Mouse (Mus musculus) c-Kit-positive CD71-negative TER-119-negative erythroid progenitor cells, embryonic 14.5 days (primary cell): ENCODE data around the gene Itpka.
A peak's percentile ranks its signal among the peaks of the same experiment; 100 is the strongest.
"Not testable (repeated sequence)": the region's sequence is repeated elsewhere in the genome, so short reads cannot be mapped to it uniquely, and the experiment has no call there.

Experiments
- DNase-seq: peaks from one replicate; pipeline ENCODE4 v3.0.0-alpha.2; 2013; ENCODE audit warnings: low read depth

The Itpka gene

GRCm38 (mm10) chr2:119741581-119742411, at the start of gene Itpka:
Gene Itpka, plus strand, starts transcription at chr2:119742337.
- DNase-seq = no peak

- DNase-seq = no peak
Observed at GRCm38 (mm10) chr2:119694826-119695225, 47.3 kb upstream of the Itpka start.

- DNase-seq = no peak
Observed at GRCm38 (mm10) chr2:119696111-119696510, 46.0 kb upstream of the Itpka start.

DNA sequence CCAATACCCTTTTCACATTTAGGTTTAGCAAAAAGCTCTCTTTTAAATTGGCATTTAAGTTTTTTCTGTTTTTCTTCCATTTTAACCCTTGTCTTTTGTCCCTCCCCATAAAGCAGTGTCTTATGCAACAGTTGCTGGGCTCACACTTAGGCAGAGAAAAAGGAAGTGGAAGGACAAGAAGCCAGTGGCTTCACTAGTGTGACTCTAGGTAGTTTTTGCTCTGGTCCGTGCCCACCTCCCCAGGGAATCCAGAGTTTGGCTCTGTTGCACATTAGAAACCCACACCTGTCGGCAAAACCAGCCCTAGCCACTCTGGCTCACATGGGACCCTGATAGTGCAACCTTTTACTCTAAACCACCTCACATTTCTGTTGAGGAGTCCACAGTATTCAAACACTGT, 43.7 kb upstream of the Itpka start:
- peak; percentile 33 for DNase-seq

DNA sequence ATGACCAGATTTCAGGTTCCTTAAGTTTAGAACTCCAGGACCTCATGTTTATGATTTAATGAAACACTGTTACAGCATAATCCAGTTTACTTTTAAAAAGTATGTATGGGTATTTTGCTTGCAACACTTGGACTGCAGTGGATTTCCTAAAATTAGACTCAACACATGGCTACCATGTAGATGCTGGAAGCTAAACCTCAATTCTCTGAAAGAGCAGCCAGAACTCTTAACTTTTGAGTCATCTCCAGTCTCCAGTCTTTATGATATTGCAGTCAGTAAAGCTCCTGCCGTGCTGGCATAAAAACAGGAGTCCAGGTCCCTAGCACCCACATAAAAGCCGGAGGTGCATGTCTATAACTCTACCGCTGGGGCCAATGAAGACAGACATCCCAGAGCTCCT, 42.2 kb upstream of the Itpka start:
- no peak for DNase-seq

DNA sequence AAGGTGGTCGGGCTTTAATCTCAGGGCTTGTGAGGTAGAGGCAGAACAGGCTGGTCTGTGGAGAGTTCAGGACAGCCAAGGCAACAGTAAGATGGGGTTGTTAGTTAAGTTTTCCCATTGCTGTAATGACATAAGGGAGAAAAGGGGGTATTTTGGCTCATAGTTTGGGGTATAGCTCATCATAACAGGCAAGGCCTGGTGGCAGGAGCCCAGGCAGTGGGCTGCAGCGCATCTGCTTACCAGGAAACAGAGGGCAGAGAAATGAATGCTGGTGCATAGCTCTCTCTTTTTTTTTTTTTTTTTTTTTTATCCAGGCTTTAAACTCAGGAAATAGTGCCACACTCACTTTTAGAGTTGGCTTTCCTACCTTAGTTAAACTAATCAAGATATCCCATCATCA, 39.0 kb upstream of the Itpka start:
- DNase-seq = no peak

- no peak for DNase-seq
Observed at GRCm38 (mm10) chr2:119707676-119708075, 34.5 kb upstream of the Itpka start.

DNA sequence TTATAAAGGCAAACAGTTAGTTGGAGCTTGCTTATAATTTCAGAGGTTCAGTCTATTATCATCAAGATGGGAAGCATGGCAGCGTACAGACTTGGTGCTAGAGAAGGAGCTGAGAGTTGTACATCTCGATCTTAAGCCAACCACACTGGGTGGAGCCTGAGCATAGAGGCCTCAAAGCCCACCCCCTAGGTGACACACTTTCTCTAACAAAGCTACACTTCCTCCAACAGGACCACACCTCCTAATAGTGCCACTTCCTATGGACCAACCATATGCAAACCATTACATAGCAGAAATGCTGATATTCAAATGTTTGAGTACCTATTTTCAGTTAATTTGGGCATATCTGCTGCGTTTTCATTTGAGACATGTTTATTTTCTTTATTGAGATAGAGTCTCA, 32.1 kb upstream of the Itpka start:
- DNase-seq = no peak

- DNase-seq = not testable (repeated sequence)
Observed at GRCm38 (mm10) chr2:119715868-119716267, 26.3 kb upstream of the Itpka start.

GRCm38 (mm10) chr2:119721070-119721469, 21.1 kb upstream of the Itpka start:
- DNase-seq = no peak

GRCm38 (mm10) chr2:119727762-119728416, 14.2 kb upstream of the Itpka start:
- no peak for DNase-seq

GRCm38 (mm10) chr2:119730735-119731134, 11.4 kb upstream of the Itpka start:
- DNase-seq = no peak

DNA sequence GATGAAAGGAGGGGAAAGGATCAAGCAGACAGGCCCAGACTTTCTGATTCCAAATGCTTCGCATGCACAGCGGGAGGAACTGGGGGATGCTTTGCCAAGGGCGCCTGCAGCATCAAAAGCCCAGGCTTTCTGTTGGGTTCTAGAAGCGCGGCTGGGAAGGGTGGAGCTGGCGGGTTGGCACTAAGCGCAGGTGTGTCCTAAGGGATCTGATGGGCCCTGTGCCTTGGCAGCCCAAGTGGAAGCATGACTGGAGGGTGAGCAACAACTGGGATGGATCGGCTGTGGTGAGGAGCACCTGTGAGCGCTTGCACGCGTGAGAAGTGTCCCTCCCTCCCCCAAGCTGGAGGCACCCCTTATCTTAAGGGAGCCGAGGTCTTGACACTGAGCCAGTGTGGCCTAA, 5.0 kb upstream of the Itpka start:
- no peak for DNase-seq

GRCm38 (mm10) chr2:119740567-119740966, 1.6 kb upstream of the Itpka start:
- DNase-seq = no peak

- no peak for DNase-seq
Observed at GRCm38 (mm10) chr2:119742461-119743175, 481 bp downstream of the Itpka start.

GRCm38 (mm10) chr2:119743176-119743807, 1.2 kb downstream of the Itpka start:
- no peak for DNase-seq

- no peak for DNase-seq
Observed at GRCm38 (mm10) chr2:119743808-119744162, 1.6 kb downstream of the Itpka start.

DNA sequence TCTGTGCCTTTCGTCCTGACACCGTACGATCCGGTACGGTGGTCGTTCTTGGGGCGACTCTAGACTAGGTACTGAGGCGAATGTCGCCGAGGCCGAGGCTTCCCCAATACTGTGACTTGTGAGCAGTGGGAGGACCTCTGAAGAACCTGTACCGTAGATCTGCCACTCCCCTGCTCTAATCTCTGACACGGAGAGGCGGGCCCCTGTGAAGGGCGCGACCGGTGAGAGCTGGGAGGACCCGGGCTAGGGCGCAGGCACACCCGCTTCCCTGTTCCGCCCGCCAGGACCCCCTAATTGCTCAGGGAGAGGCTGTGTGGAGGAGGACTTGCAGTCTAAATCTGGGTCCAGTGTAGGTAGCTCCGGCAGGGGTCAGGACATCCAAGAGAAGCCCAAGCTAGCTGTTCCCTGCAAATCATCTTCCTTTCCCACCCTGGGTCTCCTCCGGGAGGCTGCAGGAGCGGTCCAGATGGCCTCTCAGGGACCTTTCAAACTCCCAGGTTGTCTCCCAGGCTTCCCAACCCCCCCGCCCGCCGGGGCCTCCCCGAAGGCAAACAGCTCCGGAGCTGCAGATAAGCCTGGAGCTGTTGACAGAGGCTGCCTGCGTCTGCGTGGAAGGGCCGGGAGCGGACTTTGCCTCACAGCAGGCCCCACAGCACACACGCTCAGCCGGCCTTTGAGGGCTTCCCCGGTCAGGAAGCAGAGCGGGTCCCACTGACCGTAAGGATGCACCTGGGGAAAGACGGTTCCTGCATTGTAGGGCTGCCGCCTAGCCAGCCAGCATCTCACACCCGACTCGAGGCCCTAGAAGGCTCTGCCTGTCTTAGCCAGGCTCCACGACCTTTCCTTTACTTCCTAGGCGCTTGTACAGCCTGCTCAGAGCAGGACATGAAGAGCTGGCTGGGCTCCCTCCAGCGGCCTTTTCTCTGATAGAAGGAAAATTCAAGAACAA, 2.3 kb downstream of the Itpka start:
- no peak for DNase-seq

DNA sequence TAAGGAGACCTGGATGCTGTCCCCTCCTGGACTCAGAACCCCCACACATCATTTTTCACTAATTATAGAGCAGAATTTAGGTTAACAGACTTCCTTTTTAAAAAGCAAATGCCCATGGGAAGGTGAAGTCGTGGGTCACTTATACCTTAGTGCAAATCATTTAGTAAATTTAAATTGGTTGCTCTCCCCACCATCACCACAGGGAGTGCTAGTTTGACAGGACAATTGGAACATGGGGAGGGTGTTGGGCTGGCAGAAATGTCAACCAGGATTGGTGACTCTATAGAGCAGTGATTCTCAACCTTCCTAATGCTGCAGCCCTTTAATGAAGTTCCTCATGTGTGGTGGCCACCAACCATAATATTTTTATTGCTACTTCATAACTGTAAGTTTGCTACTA, 3.1 kb downstream of the Itpka start:
- no peak for DNase-seq

DNA sequence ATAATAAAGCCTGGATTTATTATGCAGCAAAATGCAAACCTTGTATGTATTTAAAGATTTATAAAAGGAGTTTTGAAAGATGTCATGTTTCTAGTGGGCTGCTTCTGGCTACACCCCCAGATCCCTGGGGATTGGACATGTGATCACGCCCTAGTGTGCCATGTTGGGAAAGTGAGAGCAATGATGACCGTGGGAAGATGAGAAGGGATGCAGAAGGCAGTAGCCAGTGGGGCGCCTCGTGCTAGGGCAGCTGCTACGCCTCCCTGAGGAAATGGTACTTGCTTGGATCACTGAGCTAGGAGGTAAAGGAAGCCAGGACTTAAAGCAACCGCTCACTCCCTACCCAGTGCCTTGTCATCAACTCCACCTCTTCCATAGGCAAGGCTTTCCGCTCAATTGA, 5.4 kb downstream of the Itpka start:
- no peak for DNase-seq

DNA sequence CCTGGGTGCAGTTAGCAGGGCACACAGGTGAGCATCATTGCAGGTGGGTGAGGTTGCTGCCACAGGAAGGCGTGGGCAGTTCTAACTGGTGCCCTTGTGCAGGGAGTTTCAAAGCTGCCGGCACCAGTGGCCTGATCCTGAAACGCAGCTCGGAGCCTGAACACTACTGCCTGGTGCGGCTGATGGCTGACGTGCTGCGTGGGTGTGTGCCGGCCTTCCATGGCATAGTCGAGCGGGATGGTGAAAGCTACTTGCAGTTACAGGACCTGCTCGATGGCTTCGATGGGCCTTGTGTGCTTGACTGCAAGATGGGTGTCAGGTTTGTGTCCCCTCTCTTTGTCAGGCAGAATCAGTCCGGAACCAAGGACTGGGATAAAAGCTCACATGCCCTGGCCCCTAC, 7.1 kb downstream of the Itpka start:
- DNase-seq = no peak
